Mouse (Mus musculus) liver, embryonic 14.5 days (tissue): ENCODE measurements around the gene Ptpn12.

ENCODE experiments used
- CTCF ChIP-seq: IDR thresholded peaks from 2 replicates; pipeline ENCODE4 v1.5.1; 2016; ENCODE audit warnings: antibody characterized with exemption, low read depth, control low read depth
- EP300 ChIP-seq: IDR thresholded peaks from 2 replicates; pipeline ENCODE4 v1.6.1; 2016; ENCODE audit warnings: antibody characterized with exemption, low read depth

DNA sequence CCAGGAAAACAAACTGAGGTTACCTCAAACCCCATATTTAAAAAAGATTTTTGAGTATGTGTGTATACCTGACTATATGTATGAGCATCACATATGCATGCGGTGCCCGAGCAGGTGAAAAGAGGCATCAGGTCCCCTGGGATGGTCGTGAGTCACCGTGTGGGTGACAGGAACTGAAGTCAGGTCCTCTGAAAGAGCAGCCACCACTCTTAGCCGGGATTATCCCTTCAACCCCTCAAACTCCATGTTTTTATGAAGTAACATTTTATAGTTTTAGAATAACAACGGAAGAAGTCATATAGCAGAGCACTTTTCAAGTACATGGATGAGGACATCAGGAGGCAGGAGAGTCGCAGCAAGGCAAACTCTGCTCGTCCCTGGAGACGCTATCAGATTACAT is 87.2 kb downstream of the Ptpn12 start:
- TF ChIP-seq CTCF (no peak), EP300 (no peak)
